Mouse (Mus musculus) embryonic fibroblast, embryonic 13.5 days (primary cell): ENCODE results near the gene Hist1h4b. TPM values are rescaled to one million over a fixed set of nuclear protein-coding genes. Genes with fewer than 3 reads are reported as not detected.
"Not testable (repeated sequence)": the region's sequence is repeated elsewhere in the genome, so short reads cannot be mapped to it uniquely, and the experiment has no call there.

Source experiments
- H3K27ac ChIP-seq: 2 replicates; pipeline ENCODE4 v1.5.1; 2012; ENCODE audit warnings: low read length, control low read depth, inconsistent platforms; ENCODE audit not compliant: insufficient read depth
- H3K4me1 ChIP-seq: 2 replicates; pipeline ENCODE4 v1.6.1; 2011; ENCODE audit warnings: low read length; ENCODE audit not compliant: control insufficient read depth, insufficient read depth
- H3K4me3 ChIP-seq: 2 replicates; pipeline ENCODE4 v1.5.1; 2011; ENCODE audit warnings: mild to moderate bottlenecking, control low read depth, low read length; ENCODE audit not compliant: insufficient read depth
- CTCF ChIP-seq: IDR thresholded peaks from 2 replicates; pipeline ENCODE4 v1.5.1; 2011; ENCODE audit warnings: mild to moderate bottlenecking, control low read depth, low read length, moderate library complexity, borderline replicate concordance; ENCODE audit not compliant: insufficient read depth
- POLR2A ChIP-seq: IDR thresholded peaks from 2 replicates; pipeline ENCODE4 v1.6.1; 2011; ENCODE audit warnings: low read depth, mild to moderate bottlenecking, control low read depth, low read length, moderate library complexity
- polyA plus RNA-seq: library from polyadenylated mRNA; stranded (reverse); fragments of >200 nt; gene quantifications from 2 replicates; pipeline ENCODE4 v1.2.4, GENCODE M21; 2011; ENCODE audit warnings: low read depth; ENCODE audit not compliant: missing spikeins, insufficient read length

The Hist1h4b gene
- polyA plus RNA-seq, 1 experiment: 12.5 TPM

- Histone ChIP-seq H3K4me3 (peak overlapping the region; percentile 34), H3K4me1 (no peaks in the 10 kb centered on the region), H3K27ac (peak overlapping the region; percentile 82)
- TF ChIP-seq CTCF (no peak), POLR2A (peak; percentile 72; the same call in 1 of the 2 replicates)
Observed at GRCm38 (mm10) chr13:23757211-23757773, 479 bp downstream of the Hist1h4b start.

GRCm38 (mm10) chr13:23757921-23758320, 1.1 kb downstream of the Hist1h4b start:
- TF ChIP-seq POLR2A (0 out of 2 replicates have a peak, but pooled peaks have one; percentile 28), CTCF (no peak)
- Histone ChIP-seq H3K27ac (no peak overlapping the region), H3K4me1 (no peaks in the 10 kb centered on the region), H3K4me3 (no peak overlapping the region)

GRCm38 (mm10) chr13:23759251-23759771, 2.5 kb downstream of the Hist1h4b start:
- H3K4me3 ChIP-seq: no peak overlapping the region
- TF ChIP-seq CTCF (no peak), POLR2A (no peak)
- H3K4me1 ChIP-seq: no peaks in the 10 kb centered on the region
- no peak overlapping the region for H3K27ac ChIP-seq

- TF ChIP-seq CTCF (no peak), POLR2A (no peak; the same call in 1 of the 2 replicates)
- no peaks in the 10 kb centered on the region for H3K4me1 ChIP-seq
- peak overlapping the region; percentile 49; the same call in 1 of the 2 replicates for H3K4me3 ChIP-seq
- H3K27ac ChIP-seq: peak overlapping the region; percentile 87
Observed at GRCm38 (mm10) chr13:23759916-23760239, 3.1 kb downstream of the Hist1h4b start.

- TF ChIP-seq POLR2A: peak; percentile 30; the same call in 1 of the 2 replicates
- TF ChIP-seq CTCF: no peak
- Histone ChIP-seq H3K27ac (peak overlapping the region; percentile 87), H3K4me3 (peak overlapping the region; percentile 49), H3K4me1 (no peaks in the 10 kb centered on the region)
Observed at GRCm38 (mm10) chr13:23760240-23760971, 3.6 kb downstream of the Hist1h4b start.

GRCm38 (mm10) chr13:23760972-23761864, 4.4 kb downstream of the Hist1h4b start, which contains the start of gene Hist1h4a:
Gene Hist1h4a, minus strand, starts transcription at chr13:23761230.
- Histone ChIP-seq H3K27ac (peak within 1 kb of the TSS; percentile 93), H3K4me3 (peak within 1 kb of the TSS; percentile 49), H3K4me1 (no peaks in the 10 kb centered on the region)
- no peak for TF ChIP-seq CTCF
- TF ChIP-seq POLR2A: peak; percentile 98

- peak within 1 kb of the TSS; percentile 93 for H3K27ac ChIP-seq
- not testable (repeated sequence) for H3K4me1 ChIP-seq
- peak; percentile 94 for TF ChIP-seq POLR2A
- peak within 1 kb of the TSS; percentile 40 for H3K4me3 ChIP-seq
Observed at GRCm38 (mm10) chr13:23761871-23762821, 5.3 kb downstream of the Hist1h4b start, which contains the start of gene Hist1h3a. Gene Hist1h3a, minus strand, starts transcription at chr13:23762386.

GRCm38 (mm10) chr13:23763242-23763585, 6.4 kb downstream of the Hist1h4b start:
- TF ChIP-seq CTCF: no peak
- TF ChIP-seq POLR2A: no peak
- H3K4me3 ChIP-seq: no peak overlapping the region
- H3K4me1 ChIP-seq: no peaks in the 10 kb centered on the region
- peak overlapping the region; percentile 74 for H3K27ac ChIP-seq

- TF ChIP-seq CTCF (no peak), POLR2A (peak; percentile 99)
- Histone ChIP-seq H3K4me1 (no peaks in the 10 kb centered on the region), H3K27ac (peak within 1 kb of the TSS; percentile 74), H3K4me3 (peak within 1 kb of the TSS; percentile 51)
Observed at GRCm38 (mm10) chr13:23763586-23764323, 6.9 kb downstream of the Hist1h4b start, which contains the start of gene Hist1h1a. Gene Hist1h1a, plus strand, starts transcription at chr13:23763666.
